Mouse (Mus musculus) embryonic facial prominence, embryonic 11.5 days (tissue): Measurements from ENCODE around the gene Capn12. TPM values are rescaled to one million over a fixed set of nuclear protein-coding genes. Genes with fewer than 3 reads are reported as not detected.
A peak's percentile ranks its signal among the peaks of the same experiment; 100 is the strongest.

Experiments
- ATAC-seq: fragments of 200-750 bp; cut with Nextera tagmentation; replicated peaks from 2 replicates; pipeline ENCODE4 v1.8.0; 2017; ENCODE audit warnings: low read depth; ENCODE audit not compliant: insufficient number of reproducible peaks, low FRiP score, low TSS enrichment
- DNase-seq: peaks from one replicate; pipeline ENCODE4 v3.0.0-alpha.2; 2015; ENCODE audit warnings: low spot score
- H3K27ac ChIP-seq: fragments of 300-500 bp; sonication (generic); replicated peaks from 2 replicates; pipeline ENCODE4 v1.5.1; 2014; ENCODE audit warnings: mild to moderate bottlenecking, low read depth, low read length, control low read depth
- H3K27me3 ChIP-seq: fragments of 300-500 bp; sonication (generic); 2 replicates; pipeline ENCODE4 v1.6.1; 2014; ENCODE audit warnings: mild to moderate bottlenecking, low read length, moderate library complexity, mixed read lengths; ENCODE audit not compliant: control insufficient read depth, insufficient read depth
- H3K36me3 ChIP-seq: fragments of 300-500 bp; sonication (generic); replicated peaks from 2 replicates; pipeline ENCODE4 v1.6.1; 2014; ENCODE audit warnings: low read depth, mild to moderate bottlenecking, low read length, moderate library complexity, mixed read lengths; ENCODE audit not compliant: control insufficient read depth, insufficient read depth
- H3K4me1 ChIP-seq: fragments of 300-500 bp; sonication (generic); 2 replicates; pipeline ENCODE4 v1.6.1; 2014; ENCODE audit warnings: low read length, mixed read lengths; ENCODE audit not compliant: control insufficient read depth, insufficient read depth
- H3K4me2 ChIP-seq: fragments of 300-500 bp; sonication (generic); 2 replicates; pipeline ENCODE4 v1.6.1; 2014; ENCODE audit warnings: low read depth, mild to moderate bottlenecking, control low read depth, low read length, moderate library complexity
- H3K4me3 ChIP-seq: fragments of 300-500 bp; sonication (generic); 2 replicates; pipeline ENCODE4 v1.5.1; 2014; ENCODE audit warnings: low read depth, low read length, control low read depth
- H3K9ac ChIP-seq: fragments of 300-500 bp; sonication (generic); replicated peaks from 2 replicates; pipeline ENCODE4 v1.6.1; 2014; ENCODE audit warnings: mild to moderate bottlenecking, control low read depth, low read length
- H3K9me3 ChIP-seq: fragments of 300-500 bp; sonication (generic); replicated peaks from 2 replicates; pipeline ENCODE4 v1.6.1; 2016; ENCODE audit warnings: mild to moderate bottlenecking, low read length, inconsistent platforms, mixed read lengths; ENCODE audit not compliant: control insufficient read depth
- WGBS: fragments of 180-500 bp; shearing (Covaris S2); extraction: QIAGEN DNeasy Blood & Tissue Kit; methylation state at CpG from one replicate; pipeline ENCODE4 v1.1.7; 2014; 5-methylcytosine and 5-hydroxymethylcytosine counted together
- polyA plus RNA-seq: library from polyadenylated mRNA; unstranded; fragments of >200 nt; fragmentation: Nextera tagmentation; extraction: Ambion mirVana; gene quantifications from 2 replicates; pipeline ENCODE4 v1.2.1, GENCODE M21; 2014

Capn12 gene
- polyA plus RNA-seq, 1 experiment from 2014 or later = 0.29 TPM

DNA sequence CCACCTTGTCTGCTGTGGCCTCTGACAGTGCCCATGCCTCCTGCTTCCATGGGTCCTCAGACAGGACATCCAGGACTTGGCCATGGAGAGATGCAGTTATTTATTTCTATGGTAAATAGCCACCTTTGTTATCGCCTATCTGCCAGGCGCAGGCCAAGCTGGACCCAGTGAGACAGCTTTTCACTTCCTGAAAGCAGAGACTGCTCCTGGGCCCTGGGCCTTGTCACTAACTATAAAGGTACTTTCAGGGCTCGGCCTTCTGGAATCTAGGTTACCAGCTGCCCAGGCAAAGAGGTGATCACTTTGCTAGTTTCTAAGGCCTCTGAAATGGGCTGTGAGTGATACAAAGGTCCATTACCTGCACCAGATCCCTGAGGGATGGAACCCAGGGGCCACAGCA, 43.6 kb downstream of the Capn12 start:
- H3K4me2 ChIP-seq = no peak overlapping the region
- H3K9ac ChIP-seq = 0 out of 2 replicates have a peak overlapping the region, but pooled peaks have one; percentile 4
- no peaks in the 10 kb centered on the region for H3K9me3 ChIP-seq
- ATAC-seq (no peak), DNase-seq (no peak)
- H3K4me3 ChIP-seq = no peak overlapping the region
- no peaks in the 10 kb centered on the region for H3K36me3 ChIP-seq
- H3K27me3 ChIP-seq = no peaks in the 10 kb centered on the region
- peak overlapping the region; percentile 72 for H3K27ac ChIP-seq
- H3K4me1 ChIP-seq = peaks cover 16% of the 10 kb centered on the region
- 83% methylated on average over 3 of the region's 3 CpGs for WGBS

DNA sequence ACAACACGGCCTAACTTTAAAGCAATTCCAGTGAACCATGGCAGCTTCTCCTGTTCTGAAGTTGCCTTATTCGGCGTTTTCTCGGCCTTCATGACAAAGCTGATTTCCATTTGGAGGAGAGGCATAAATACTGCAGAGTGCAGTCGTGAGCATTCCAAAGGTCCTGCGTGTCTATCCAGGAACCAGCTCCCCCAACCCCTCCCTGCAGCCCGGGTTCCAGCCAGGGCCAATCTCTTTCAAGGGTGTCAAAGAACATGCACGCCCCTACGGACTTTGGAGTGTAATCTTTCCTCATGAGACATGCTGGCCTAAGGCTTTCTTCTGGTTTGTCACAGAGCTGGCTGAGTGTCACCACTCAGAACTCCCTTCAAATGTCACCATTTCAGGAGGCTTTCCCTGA, 44.1 kb downstream of the Capn12 start:
- no peak for ATAC-seq
- H3K4me2 ChIP-seq = no peak overlapping the region
- peak; percentile 59 for DNase-seq
- H3K4me1 ChIP-seq = peaks cover 20% of the 10 kb centered on the region
- peak overlapping the region; percentile 72 for H3K27ac ChIP-seq
- no peaks in the 10 kb centered on the region for H3K36me3 ChIP-seq
- no peak overlapping the region for H3K4me3 ChIP-seq
- WGBS = 43% methylated on average over 9 of the region's 9 CpGs
- H3K9ac ChIP-seq = no peak overlapping the region
- H3K9me3 ChIP-seq = no peaks in the 10 kb centered on the region
- H3K27me3 ChIP-seq = no peaks in the 10 kb centered on the region

DNA sequence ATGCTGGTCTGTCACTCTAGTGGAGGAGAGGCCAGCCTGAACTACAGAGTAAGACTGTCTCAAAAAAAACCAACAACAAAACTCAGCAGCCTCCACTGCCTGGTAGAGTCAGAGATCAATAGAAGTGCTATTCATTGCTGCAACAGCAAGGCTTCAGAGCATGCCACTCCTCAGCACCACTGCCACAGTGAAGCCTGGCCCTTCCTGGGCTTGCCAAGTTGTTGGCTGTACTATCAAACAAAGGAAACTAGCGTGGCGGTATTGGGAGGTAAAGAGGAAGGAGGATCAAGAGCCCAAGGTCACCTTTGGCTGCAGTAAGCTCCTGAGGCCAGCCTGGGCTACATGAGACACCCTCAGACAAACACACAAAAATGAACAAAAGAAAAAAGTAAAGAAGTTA, 45.0 kb downstream of the Capn12 start:
- Histone ChIP-seq H3K4me2 (no peak overlapping the region), H3K9me3 (no peaks in the 10 kb centered on the region), H3K27ac (no peak overlapping the region), H3K36me3 (no peaks in the 10 kb centered on the region), H3K4me1 (peaks cover 20% of the 10 kb centered on the region), H3K4me3 (no peak overlapping the region), H3K27me3 (no peaks in the 10 kb centered on the region), H3K9ac (no peak overlapping the region)
- DNase-seq = no peak
- 59% methylated on average over 2 of the region's 2 CpGs for WGBS
- no peak for ATAC-seq

DNA sequence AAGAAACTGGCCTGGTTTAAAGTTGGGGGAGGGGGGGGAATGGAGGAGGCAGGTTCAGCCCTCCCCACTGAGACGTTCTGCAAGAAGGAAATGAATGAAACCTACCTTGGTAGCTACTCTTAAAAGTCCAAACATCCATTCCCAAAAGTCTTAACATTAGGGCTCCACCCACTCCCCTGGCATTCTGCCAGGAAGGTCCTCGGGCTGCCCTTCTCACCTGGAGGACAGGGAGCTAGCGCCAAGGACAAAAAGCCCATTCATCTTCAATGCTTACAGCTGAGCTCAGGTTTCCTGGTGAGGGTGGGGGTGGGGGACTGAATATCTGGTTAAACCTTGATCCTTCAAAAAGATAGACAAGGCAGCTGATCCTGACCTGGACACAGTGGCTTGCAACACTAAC, 48.2 kb downstream of the Capn12 start:
- Histone ChIP-seq H3K27me3 (no peaks in the 10 kb centered on the region), H3K4me3 (no peak overlapping the region), H3K36me3 (no peaks in the 10 kb centered on the region), H3K9me3 (no peaks in the 10 kb centered on the region), H3K27ac (no peak overlapping the region), H3K9ac (no peak overlapping the region), H3K4me1 (peaks cover 14% of the 10 kb centered on the region), H3K4me2 (no peak overlapping the region)
- WGBS = 34% methylated on average over 3 of the region's 3 CpGs
- ATAC-seq (no peak), DNase-seq (peak; percentile 45)

DNA sequence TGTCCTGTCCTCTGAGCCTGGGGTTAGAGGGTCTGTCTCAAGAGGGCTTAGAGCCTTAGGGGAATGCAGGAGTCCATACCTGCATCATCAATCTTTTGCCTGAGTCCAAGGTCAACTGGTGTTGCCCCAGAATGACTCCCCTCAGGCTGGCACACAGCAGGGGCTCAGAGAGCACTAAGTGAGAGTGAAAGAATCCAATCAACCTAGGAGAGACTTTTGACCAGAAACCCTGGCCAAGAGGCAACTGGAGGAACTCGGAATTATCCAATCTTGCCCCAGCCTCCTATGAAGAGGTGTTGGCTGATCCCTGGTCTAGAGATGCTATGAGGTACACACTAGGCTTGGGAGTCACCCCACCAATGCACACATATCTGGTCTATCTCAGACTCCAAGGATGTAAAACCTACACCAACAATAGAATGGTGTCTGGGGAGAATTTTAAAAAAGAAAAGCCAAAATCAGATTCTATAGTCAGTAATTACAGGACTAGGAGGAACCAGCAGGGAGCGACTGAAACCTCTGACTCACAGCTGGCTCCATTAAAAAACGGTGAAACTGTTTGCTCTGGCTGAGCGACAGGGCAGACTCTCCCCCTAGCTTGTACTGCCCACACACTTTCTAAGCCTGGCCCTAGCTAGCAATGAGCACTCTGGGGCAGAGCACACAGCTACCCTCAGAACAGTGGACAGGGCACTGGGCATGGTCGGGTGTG, 49.3 kb downstream of the Capn12 start:
- WGBS = 61% methylated on average over 5 of the region's 5 CpGs
- H3K27ac ChIP-seq = peak overlapping the region; percentile 35; the same call in 1 of the 2 replicates
- no peak for ATAC-seq

DNA sequence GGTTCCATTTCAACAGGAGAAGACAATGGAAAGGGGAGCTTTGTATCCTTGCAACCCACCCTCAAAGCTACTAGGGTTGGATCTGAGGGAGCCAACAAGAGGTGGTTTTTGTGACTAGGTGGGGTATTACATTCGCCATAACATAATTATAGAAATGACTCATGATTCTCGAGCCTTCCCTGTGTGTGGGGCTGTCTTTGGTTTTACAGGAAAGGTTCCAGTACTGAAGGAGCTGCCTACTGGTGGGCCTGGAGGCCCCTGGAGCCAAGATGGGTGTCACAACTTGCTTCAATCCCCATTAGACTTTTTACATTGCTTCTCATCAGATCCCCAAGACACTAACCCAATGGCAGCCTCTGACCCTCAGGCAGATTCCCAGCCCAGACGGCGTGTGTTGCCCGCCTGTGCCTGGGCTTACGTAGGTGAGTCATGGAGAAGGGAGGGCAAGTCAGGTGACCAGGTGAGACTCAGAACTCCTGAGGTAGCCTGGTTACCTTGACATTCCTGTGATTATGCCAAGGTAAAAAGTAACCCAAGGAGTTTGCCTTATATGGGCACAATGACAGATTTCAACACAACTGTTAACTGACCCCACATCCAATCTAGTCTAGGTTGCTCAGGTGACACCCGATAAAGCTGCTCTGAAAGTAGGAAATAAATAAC, 49.9 kb downstream of the Capn12 start:
- H3K4me1 ChIP-seq = 0 out of 2 replicates have a peak, but pooled peaks cover 5% of the 10 kb centered on the region
- H3K27ac ChIP-seq = no peak overlapping the region
- DNase-seq (no peak), ATAC-seq (no peak)
- no peaks in the 10 kb centered on the region for H3K27me3 ChIP-seq
- H3K4me2 ChIP-seq = no peak overlapping the region
- H3K4me3 ChIP-seq = no peak overlapping the region
- no peak overlapping the region for H3K9ac ChIP-seq
- no peaks in the 10 kb centered on the region for H3K9me3 ChIP-seq
- no peaks in the 10 kb centered on the region for H3K36me3 ChIP-seq
- WGBS = 91% methylated on average over 7 of the region's 7 CpGs

More for the DNA sequence above, 49.3 kb downstream of the Capn12 start:
- Histone ChIP-seq H3K4me1 (peaks cover 5% of the 10 kb centered on the region; the same call in 1 of the 2 replicates), H3K27me3 (no peaks in the 10 kb centered on the region), H3K4me2 (no peak overlapping the region), H3K4me3 (no peak overlapping the region), H3K9me3 (no peaks in the 10 kb centered on the region), H3K9ac (no peak overlapping the region), H3K36me3 (no peaks in the 10 kb centered on the region)
- DNase-seq = no peak

DNA sequence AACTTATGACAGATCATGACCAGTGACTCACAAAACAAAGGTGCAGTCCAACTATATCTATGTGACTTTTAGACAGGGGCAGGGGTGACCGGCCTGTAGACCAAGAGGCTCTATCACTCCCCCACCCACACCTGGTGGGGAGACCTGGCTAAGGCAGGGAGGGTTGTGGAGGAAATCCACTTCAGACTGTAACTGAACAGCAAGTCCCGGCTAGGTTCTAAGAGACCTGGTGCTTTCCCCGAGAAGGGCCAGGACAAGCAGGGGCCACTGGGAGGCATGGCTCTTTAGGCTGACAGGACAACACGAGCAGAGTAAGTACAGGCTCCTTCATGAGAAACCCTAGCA, 50.4 kb downstream of the Capn12 start:
- Histone ChIP-seq H3K4me1 (0 out of 2 replicates have a peak, but pooled peaks cover 5% of the 10 kb centered on the region), H3K4me3 (no peak overlapping the region), H3K4me2 (no peak overlapping the region), H3K36me3 (no peaks in the 10 kb centered on the region), H3K27ac (no peak overlapping the region), H3K9ac (no peak overlapping the region), H3K27me3 (no peaks in the 10 kb centered on the region), H3K9me3 (no peaks in the 10 kb centered on the region)
- DNase-seq (no peak), ATAC-seq (no peak)
- WGBS = 88% methylated on average over 4 of the region's 4 CpGs

DNA sequence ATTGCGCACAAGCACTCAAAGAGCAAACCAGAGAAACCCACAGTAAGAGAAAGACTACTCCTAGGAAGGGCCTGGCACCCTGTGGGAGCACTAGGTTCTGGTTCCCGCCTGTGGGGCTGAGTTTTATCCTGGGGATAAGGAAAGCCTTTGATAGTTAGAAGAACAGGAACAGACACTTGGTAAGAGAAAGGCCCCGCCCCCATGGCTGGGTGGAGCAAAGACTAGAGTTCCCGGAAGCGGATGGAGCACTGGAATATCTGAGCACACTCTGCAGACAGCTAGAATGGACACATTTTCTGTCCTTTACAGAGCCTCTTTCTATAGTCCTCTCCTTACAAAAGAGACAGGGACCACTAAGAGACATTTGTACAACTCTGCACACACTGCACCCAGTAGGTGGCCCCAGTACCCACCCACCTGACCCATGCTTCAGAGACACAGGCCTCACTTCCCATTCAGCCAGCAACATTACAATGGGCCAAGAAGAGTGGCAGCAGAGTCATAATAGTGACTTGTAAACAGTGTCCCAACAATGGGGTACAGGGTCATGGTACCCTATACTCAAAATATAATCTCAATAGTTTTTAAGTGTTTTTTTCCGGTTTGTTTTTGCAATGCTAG, 51.3 kb downstream of the Capn12 start:
- H3K36me3 ChIP-seq = no peaks in the 10 kb centered on the region; the same call in 1 of the 2 replicates
- DNase-seq (no peak), ATAC-seq (no peak)
- no peaks in the 10 kb centered on the region for H3K27me3 ChIP-seq
- no peak overlapping the region for H3K9ac ChIP-seq
- WGBS = 68% methylated on average over 6 of the region's 6 CpGs
- H3K9me3 ChIP-seq = no peaks in the 10 kb centered on the region
- H3K4me1 ChIP-seq = 0 out of 2 replicates have a peak, but pooled peaks cover 5% of the 10 kb centered on the region
- H3K4me2 ChIP-seq = no peak overlapping the region
- H3K4me3 ChIP-seq = no peak overlapping the region
- no peak overlapping the region for H3K27ac ChIP-seq
